Mouse (Mus musculus) CH12.LX (cell line): ENCODE results near the gene Cdc14a. TPM values are rescaled to one million over a fixed set of nuclear protein-coding genes. Genes with fewer than 3 reads are reported as not detected.

Experiments used
- DNase-seq: peaks from one replicate; pipeline ENCODE4 v3.0.0-alpha.2; 2013; ENCODE audit errors: extremely low read depth
- H3K27ac ChIP-seq: 2 replicates; pipeline ENCODE4 v1.5.1; 2012; ENCODE audit warnings: low read depth, mild to moderate bottlenecking, control low read depth, moderate library complexity; ENCODE audit not compliant: insufficient read depth
- H3K27me3 ChIP-seq: replicated peaks from 2 replicates; pipeline ENCODE3; 2012; ENCODE audit warnings: inconsistent platforms
- H3K36me3 ChIP-seq, 2 experiments: replicated peaks in 1 of 2; 2 replicates each; pipeline versions ENCODE3 to v1.6.1; 2012; ENCODE audit warnings: inconsistent platforms in 1 of 2, low read length in 1 of 2, mild to moderate bottlenecking in 1 of 2, mixed read lengths in 1 of 2, moderate library complexity in 1 of 2; ENCODE audit not compliant: control insufficient read depth in 1 of 2, insufficient read depth in 1 of 2
- H3K4me1 ChIP-seq, 2 experiments: 2 replicates each; pipeline ENCODE4 v1.6.1; 2012; ENCODE audit warnings: inconsistent platforms in 1 of 2, moderate library complexity in 1 of 2; ENCODE audit not compliant: insufficient read depth in 2 of 2, control insufficient read depth in 1 of 2
- H3K4me2 ChIP-seq: 2 replicates; pipeline ENCODE4 v1.6.1; 2012; ENCODE audit warnings: low read depth, mild to moderate bottlenecking, control low read depth; ENCODE audit not compliant: poor library complexity, insufficient read depth, severe bottlenecking
- H3K4me3 ChIP-seq, 3 experiments: fragments of 150-350 bp in 1 of 3; sonication (generic) in 1 of 3; replicated peaks in 1 of 3; 2 replicates each; pipeline versions ENCODE3 to v1.5.1; 2011 to 2012; ENCODE audit warnings: low read depth in 2 of 3, low read length in 2 of 3, mild to moderate bottlenecking in 2 of 3, moderate library complexity in 2 of 3, control low read depth in 1 of 3, improper control_type of control experiment in 1 of 3, inconsistent platforms in 1 of 3, mixed read lengths in 1 of 3; ENCODE audit not compliant: poor library complexity in 1 of 3
- H3K79me2 ChIP-seq: replicated peaks from 2 replicates; pipeline ENCODE4 v1.6.1; 2012; ENCODE audit warnings: mild to moderate bottlenecking, moderate library complexity; ENCODE audit not compliant: control insufficient read depth, poor library complexity, insufficient read depth, severe bottlenecking; ENCODE audit errors: extremely low read depth
- H3K9ac ChIP-seq: 2 replicates; pipeline ENCODE4 v1.6.1; 2012; ENCODE audit warnings: low read depth, mild to moderate bottlenecking, control low read depth, moderate library complexity; ENCODE audit not compliant: insufficient read depth
- H3K9me3 ChIP-seq: replicated peaks from 2 replicates; pipeline ENCODE3; 2012; ENCODE audit warnings: low read length, inconsistent platforms, mixed read lengths
- BHLHE40 ChIP-seq: IDR thresholded peaks from 2 replicates; pipeline ENCODE4 v1.6.1; 2011; ENCODE audit warnings: mild to moderate bottlenecking, low read depth, low read length, improper control_type of control experiment
- CHD1 ChIP-seq: IDR thresholded peaks from 2 replicates; pipeline ENCODE4 v1.6.1; 2012; ENCODE audit warnings: low read depth, low read length, improper control_type of control experiment, inconsistent platforms
- EP300 ChIP-seq: IDR thresholded peaks from 2 replicates; pipeline ENCODE4 v1.6.1; 2011; ENCODE audit warnings: low read length, improper control_type of control experiment
- GABPA ChIP-seq: IDR thresholded peaks from 2 replicates; pipeline ENCODE4 v1.6.1; 2012; ENCODE audit warnings: low read depth, low read length, improper control_type of control experiment, inconsistent platforms; ENCODE audit not compliant: insufficient replicate concordance
- IRF4 ChIP-seq: IDR thresholded peaks from 2 replicates; pipeline ENCODE4 v1.6.1; 2014; ENCODE audit warnings: low read depth, mild to moderate bottlenecking, inconsistent platforms, low read length, improper control_type of control experiment
- JUN ChIP-seq: IDR thresholded peaks from 2 replicates; pipeline ENCODE4 v1.6.1; 2011; ENCODE audit warnings: low read depth, mild to moderate bottlenecking, low read length, improper control_type of control experiment, moderate library complexity; ENCODE audit not compliant: insufficient read depth
- MXI1 ChIP-seq: IDR thresholded peaks from 2 replicates; pipeline ENCODE4 v1.6.1; 2011; ENCODE audit warnings: mild to moderate bottlenecking, low read depth, low read length, improper control_type of control experiment
- NRF1 ChIP-seq: IDR thresholded peaks from 2 replicates; pipeline ENCODE4 v1.6.1; 2014; ENCODE audit warnings: low read depth, mild to moderate bottlenecking, inconsistent platforms, low read length, improper control_type of control experiment, moderate library complexity
- PAX5 ChIP-seq: IDR thresholded peaks from 2 replicates; pipeline ENCODE4 v1.6.1; 2012; ENCODE audit warnings: low read length, inconsistent platforms, mixed read lengths
- POLR2A ChIP-seq: IDR thresholded peaks from 2 replicates; pipeline ENCODE4 v1.6.1; 2011; ENCODE audit warnings: low read depth, mild to moderate bottlenecking, improper control_type of control experiment, low read length
- POLR2AphosphoS2 ChIP-seq: IDR thresholded peaks from 2 replicates; pipeline ENCODE4 v1.6.1; 2011; ENCODE audit warnings: low read depth, low read length, improper control_type of control experiment
- RAD21 ChIP-seq: IDR thresholded peaks from 2 replicates; pipeline ENCODE4 v1.6.1; 2011; ENCODE audit warnings: low read depth, mild to moderate bottlenecking, low read length, improper control_type of control experiment, moderate library complexity
- RCOR1 ChIP-seq: conservative IDR thresholded peaks from 2 replicates; pipeline ENCODE4 v1.6.1; 2012; ENCODE audit warnings: low read depth, mild to moderate bottlenecking, inconsistent platforms, low read length, improper control_type of control experiment
- SMC3 ChIP-seq: IDR thresholded peaks from 2 replicates; pipeline ENCODE4 v1.6.1; 2011; ENCODE audit warnings: low read depth, low read length, improper control_type of control experiment
- TBP ChIP-seq: conservative IDR thresholded peaks from 2 replicates; pipeline ENCODE4 v1.6.1; 2011; ENCODE audit warnings: low read depth, low read length, improper control_type of control experiment
- USF2 ChIP-seq: conservative IDR thresholded peaks from 2 replicates; pipeline ENCODE4 v1.6.1; 2011; ENCODE audit warnings: low read depth, low read length, improper control_type of control experiment
- ZNF384 ChIP-seq: IDR thresholded peaks from 2 replicates; pipeline ENCODE4 v1.6.1; 2012; ENCODE audit warnings: low read depth, low read length, improper control_type of control experiment, inconsistent platforms
- dilution Hi-C: fragments of 300-500 bp; cut with MboI; formaldehyde crosslinking; loops from 2 replicates; pipeline ENCODE4 v1.14.3; 2020; ENCODE audit warnings: low sequenced_read_pairs; ENCODE audit not compliant: extremely low pct_unique_long_range_greater_than_20kb, extremely low pct_ligation_motif_present
- in situ Hi-C: fragments of 300-500 bp; cut with MboI; formaldehyde crosslinking; loops from 3 replicates; pipeline ENCODE4 v1.14.3; 2019; ENCODE audit warnings: low sequenced_read_pairs, low pct_ligation_motif_present, low pct_unique_long_range_greater_than_20kb, mixed read lengths
- polyA plus RNA-seq: library from polyadenylated mRNA; unstranded; fragments of >175 nt; gene quantifications from 2 replicates; pipeline ENCODE4 v1.2.1, GENCODE M21; 2012; ENCODE audit warnings: low read depth; ENCODE audit not compliant: insufficient read length
- total RNA-seq, 2 experiments: library from RNA; depleted of rRNA; stranded (reverse); fragments of 300-350 nt in 1 of 2; fragments of >200 nt in 1 of 2; gene quantifications; 2 replicates each; pipeline ENCODE4 v1.2.3; 2012 to 2014

Cdc14a gene
- total and polyA plus RNA-seq, 3 experiments = 9.4 to 12.1 (median 9.8) TPM

GRCm38 (mm10) chr3:116256104-116256503 lies 167.7 kb downstream of the Cdc14a start:
- peak overlapping the region; percentile 83; the same call in 1 of the 2 replicates for H3K4me2 ChIP-seq
- in situ Hi-C loops = no loop called here
- H3K27ac ChIP-seq = no peak overlapping the region
- TF ChIP-seq NRF1 (no peak), TBP (no peak), JUN (no peak), IRF4 (peak; percentile 53; the same call in 1 of the 2 replicates), USF2 (no peak), GABPA (no peak), PAX5 (no peak), EP300 (peak; percentile 60; the same call in 1 of the 2 replicates), ZNF384 (no peak), RCOR1 (no peak), POLR2AphosphoS2 (no peak), RAD21 (no peak), SMC3 (no peak), POLR2A (no peak), BHLHE40 (no peak), MXI1 (no peak)
- TF ChIP-seq, all 38 proteins: peak for 2
- DNase-seq = peak; percentile 42
- dilution Hi-C loops = no loop called here
- Histone ChIP-seq H3K4me3 (no peak overlapping the region), H3K4me1 (peaks cover 4 to 10% of the 10 kb centered on the region in 2 experiments), H3K27me3 (no peaks in the 10 kb centered on the region), H3K9ac (no peak overlapping the region), H3K9me3 (peaks cover 7% of the 10 kb centered on the region), H3K36me3 (no peaks in the 10 kb centered on the region), H3K79me2 (no peaks in the 10 kb centered on the region)

- Histone ChIP-seq H3K4me1 (peaks cover 4 to 10% of the 10 kb centered on the region in 2 experiments), H3K79me2 (no peaks in the 10 kb centered on the region), H3K9me3 (peaks cover 7% of the 10 kb centered on the region), H3K4me3 (no peak within 1 kb of the TSS), H3K27me3 (no peaks in the 10 kb centered on the region), H3K27ac (no peak within 1 kb of the TSS), H3K9ac (no peak within 1 kb of the TSS), H3K4me2 (no peak within 1 kb of the TSS), H3K36me3 (no peaks in the 10 kb centered on the region)
- TF ChIP-seq POLR2A = no peak
- TF ChIP-seq SMC3 = no peak
- no peak for TF ChIP-seq ZNF384
- no peak for TF ChIP-seq CHD1
- in situ Hi-C loops (no loop called here), dilution Hi-C loops (no loop called here)
- no peak for DNase-seq
Observed at GRCm38 (mm10) chr3:116253077-116253531, 170.7 kb downstream of the Cdc14a start, which contains the start of gene Gpr88. Gene Gpr88 (minus strand): TSS chr3:116253503.
